Mouse (Mus musculus) B cell, adult (primary cell): ENCODE measurements around the gene Cstf2. TPM values are rescaled to one million over a fixed set of nuclear protein-coding genes. Genes with fewer than 3 reads are reported as not detected.

Experiments used
- total RNA-seq: library from RNA; stranded (reverse); gene quantifications from 4 replicates; pipeline ENCODE4 v1.2.4, GENCODE M21; 2023; ENCODE audit not compliant: inconsistent age

Cstf2 gene
- total RNA-seq = 43.6 to 59.2 TPM (median 51.1 TPM) in 4 replicates

GRCm38 (mm10) chrX:134058987-134059712 is at the start of gene Cstf2:
Gene Cstf2 (plus strand): TSS chrX:134059187.

Other genes starting within 250 kb of the Cstf2 start
- gene Tnmd, start 208.2 kb upstream of the Cstf2 start, total RNA-seq = not detected in 4 replicates
- gene Tspan6, start 160.8 kb upstream of the Cstf2 start, total RNA-seq = 1.1 to 3.2 TPM (median 1.6 TPM) in 4 replicates
- gene Srpx2, start 150.8 kb upstream of the Cstf2 start, total RNA-seq = not detected in 4 replicates
- 0.51 TPM in 1 of 4 replicates, not detected in the others for gene Sytl4, start 77.4 kb upstream of the Cstf2 start, total RNA-seq
- 22.8 to 27.5 TPM (median 25.5 TPM) in 4 replicates for gene Xkrx, start 102.9 kb downstream of the Cstf2 start, total RNA-seq
- not detected in 4 replicates for gene Arl13a, start 128.3 kb downstream of the Cstf2 start, total RNA-seq
- gene Nox1, start 162.8 kb downstream of the Cstf2 start, total RNA-seq = 0.70 to 3.5 TPM (median 2.6 TPM) in 4 replicates
- gene Trmt2b, start 217.8 kb downstream of the Cstf2 start, total RNA-seq = 21.9 to 29.5 TPM (median 27.0 TPM) in 4 replicates
- not detected in 4 replicates for gene Tmem35a, start 236.0 kb downstream of the Cstf2 start, total RNA-seq
- 1.4 to 2.8 TPM (median 2.3 TPM) in 4 replicates for gene Cenpi, start 248.9 kb downstream of the Cstf2 start, total RNA-seq